Mouse (Mus musculus): ENCODE measurements around the gene Zdhhc14.

- TF ChIP-seq CTCF (IDR thresholded peaks at IDR 0.05; ENCODE audit: extremely low read depth, insufficient read depth, insufficient read length, insufficient replicate concordance) (no peak), POLR2A (IDR thresholded peaks at IDR 0.05; ENCODE audit: low read depth, low read length) (no peak)
These were observed 258.7 kb downstream of the Zdhhc14 start for GRCm38 (mm10) chr17:5751066-5751465.

Data from spleen, adult 2 months (tissue).